Mouse (Mus musculus): ENCODE data around the gene Clcf1.

Clcf1 gene

DNA sequence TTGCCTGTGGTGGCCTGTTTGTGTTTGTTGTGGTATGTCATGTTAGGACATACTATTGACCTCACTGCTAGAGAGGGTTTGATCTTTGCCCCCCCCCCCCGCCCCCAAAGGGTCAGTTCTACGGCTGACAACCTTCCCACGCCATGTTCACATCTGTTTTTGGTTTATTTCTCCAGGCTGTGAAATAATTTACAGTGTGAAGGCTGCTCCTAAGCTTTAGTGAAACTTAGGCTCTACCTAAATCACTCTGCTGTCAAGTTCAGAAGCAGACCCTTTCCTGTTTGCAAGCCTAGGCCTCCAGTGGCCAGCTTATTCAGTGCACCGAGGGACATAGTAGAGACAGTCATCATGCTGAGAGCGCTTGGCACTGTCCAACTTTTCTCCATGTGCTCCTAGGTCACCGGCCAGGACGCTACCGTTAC is 26.2 kb downstream of the Clcf1 start:
- CTCF ChIA-PET = no interaction called here

DNA sequence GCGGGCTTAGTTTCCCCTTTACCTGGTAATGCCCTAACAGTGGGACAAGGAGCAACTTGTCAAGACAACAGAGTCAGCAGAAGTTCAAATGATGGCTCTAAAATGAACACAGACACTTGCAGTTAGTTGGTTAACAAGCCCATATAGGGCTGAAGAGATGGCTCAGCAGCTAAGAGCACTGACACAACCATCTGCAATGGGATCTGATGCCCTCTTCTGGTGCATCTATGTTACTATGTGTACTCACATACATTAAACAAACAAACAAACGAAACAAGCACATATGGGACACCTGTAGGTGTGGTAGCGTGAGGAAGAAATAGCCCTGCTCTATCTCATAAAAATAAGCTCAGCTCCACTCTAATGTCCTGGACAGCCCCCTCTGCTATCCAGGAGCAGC is 28.4 kb downstream of the Clcf1 start:
- CTCF ChIA-PET = interaction anchor here (0.6 to 0.9 kb wide), 2 partner anchors 11 to 31 kb away, joined by 3 to 5 read pairs; partner anchors contain the start of gene Pold4

DNA sequence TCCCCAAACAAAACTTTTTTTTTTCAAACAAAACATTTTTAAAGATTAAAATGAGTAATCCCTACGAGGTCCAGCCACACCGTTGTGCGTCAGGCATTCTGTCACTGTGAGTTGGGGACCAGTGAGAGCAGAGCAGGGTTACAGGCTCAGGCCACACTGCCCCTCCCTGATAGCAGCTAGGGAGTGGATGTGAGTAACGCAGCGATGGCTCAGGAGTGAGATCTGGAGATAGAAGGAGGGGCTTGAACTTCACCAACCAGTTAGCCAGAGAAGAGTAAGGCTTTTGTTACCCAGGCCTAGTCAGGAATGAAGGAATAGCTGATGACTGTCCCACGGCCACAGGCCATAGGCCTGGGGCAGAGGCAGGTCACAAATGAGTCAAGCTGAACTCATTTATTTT is 30.7 kb downstream of the Clcf1 start:
- CTCF ChIA-PET = no interaction called here

DNA sequence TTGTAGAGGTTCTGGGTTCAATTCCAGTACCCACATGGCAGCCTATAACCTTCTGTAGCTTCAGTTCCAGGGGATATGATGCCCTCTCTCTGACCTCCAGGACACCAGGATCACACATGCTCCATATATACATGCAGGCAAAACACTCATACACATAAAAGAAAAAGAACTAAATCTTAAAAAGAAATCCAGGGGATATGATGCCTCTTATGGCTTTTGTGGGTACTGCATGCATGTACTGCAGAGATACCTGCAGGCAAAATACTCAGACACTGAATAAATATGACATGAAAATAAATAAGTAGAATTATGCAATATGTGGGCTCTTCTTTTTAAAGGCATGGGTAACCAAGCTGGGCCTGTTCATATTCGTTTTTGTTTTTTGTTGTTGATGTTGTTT is 33.0 kb downstream of the Clcf1 start:
- CTCF ChIA-PET = interaction anchor here (0.7 kb wide), 1 partner anchor 200 kb away, joined by 3 read pairs; no protein-coding TSS in a partner anchor

DNA sequence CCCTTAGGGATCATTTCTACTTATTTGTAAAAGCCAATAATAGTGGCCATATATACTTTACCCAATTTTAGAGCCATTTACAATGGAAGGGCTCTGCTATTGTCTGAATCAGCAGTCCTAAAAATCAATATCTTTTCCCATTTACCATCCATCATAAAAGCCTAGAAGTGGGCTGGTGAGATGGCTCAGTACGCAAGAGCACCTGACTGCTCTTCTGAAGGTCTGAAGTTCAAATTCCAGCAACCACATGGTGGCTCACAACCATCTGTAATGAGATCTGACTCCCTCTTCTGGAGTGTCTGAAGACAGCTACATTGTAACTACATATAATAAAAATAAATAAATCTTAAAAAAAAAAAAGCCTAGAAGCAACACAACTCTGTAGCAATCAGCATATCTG is 34.6 kb downstream of the Clcf1 start:
- CTCF ChIA-PET = interaction anchor here (0.8 to 1.1 kb wide), 2 partner anchors 31 to 136 kb away, joined by 3 read pairs; no protein-coding TSS in a partner anchor

DNA sequence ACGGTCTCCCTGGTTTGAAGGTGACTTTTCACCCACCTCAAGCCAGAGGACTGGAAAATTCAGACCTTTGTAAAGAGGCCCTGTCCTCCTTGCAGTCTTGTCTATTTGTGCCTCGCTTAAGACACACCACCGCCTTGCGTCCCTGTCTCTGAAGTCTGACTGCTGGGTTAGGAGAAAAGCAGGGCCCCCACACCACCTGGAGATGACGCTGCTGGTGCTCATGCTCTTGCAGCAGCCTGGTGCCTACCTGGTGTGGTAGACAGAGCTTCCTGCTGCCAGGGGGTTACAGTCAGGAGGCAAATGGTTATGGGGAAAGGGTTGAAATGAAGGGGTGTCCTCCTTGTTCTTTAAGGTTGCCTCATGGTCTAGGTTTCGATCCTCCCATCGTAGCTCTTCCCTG is 40.2 kb downstream of the Clcf1 start:
- CTCF ChIA-PET = interaction anchor here (0.5 kb wide), 1 partner anchor 50 kb away, joined by 3 read pairs; no protein-coding TSS in a partner anchor

DNA sequence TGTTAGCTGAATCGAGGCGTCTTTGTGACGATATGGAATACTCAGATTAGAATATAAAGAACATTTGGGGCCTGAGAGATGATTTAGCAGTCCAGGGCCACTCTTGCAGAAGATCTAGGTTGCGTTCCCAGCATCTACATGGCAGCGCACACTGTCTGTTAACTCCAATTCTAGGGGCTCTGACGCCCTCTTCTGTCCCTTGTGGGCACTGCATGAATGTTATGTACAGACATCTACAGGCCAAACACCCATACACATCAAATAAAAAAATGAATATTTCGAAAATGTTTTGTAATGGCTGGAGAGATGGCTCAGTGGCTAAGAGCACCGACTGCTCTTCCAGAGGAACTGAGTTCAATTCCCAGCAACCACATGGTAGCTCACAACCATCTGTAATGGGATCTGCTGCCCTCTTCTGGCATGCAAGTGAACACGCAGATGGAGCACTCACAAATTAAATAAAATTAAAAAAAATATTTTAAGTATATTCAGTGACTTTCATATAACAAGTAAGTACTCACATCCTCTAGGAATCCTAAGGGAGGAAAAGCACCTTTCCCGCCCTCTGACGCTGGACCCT is 41.6 kb downstream of the Clcf1 start:
- CTCF ChIA-PET = interaction anchor here (0.6 to 0.7 kb wide), 2 partner anchors 286 to 365 kb away, joined by 3 read pairs; no protein-coding TSS in a partner anchor

DNA sequence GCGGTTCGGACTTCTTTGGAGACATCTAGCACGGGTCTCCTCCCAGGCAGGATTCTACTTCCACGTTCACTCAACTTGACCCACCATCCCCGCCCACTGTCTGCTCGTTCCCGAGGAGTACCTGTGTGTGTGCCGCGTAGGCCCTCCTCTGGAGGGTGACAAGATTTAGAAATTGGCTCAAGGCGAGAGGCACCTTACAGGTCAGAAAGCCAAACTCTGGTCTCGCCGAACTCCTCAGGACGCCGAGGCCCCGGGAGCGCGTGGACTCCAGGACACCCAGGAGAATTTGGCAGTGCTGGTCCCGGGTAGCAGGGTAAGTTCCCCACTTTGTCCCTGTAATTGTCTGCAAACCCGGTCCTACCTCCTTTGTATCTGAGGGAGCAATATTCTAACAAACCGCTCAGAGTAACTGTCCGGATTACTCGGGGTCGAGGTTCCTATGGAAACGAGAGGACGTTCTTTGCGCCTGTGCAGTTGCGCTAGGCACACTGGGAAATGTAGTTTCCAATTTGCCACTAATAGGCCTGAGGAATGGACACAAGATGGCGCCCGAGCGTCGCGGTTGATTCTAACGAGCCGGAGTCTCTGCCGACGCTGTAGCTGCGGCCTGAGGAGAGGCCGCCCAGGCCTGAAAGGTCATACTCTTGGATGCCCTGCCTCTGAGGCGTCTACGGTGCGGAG is 43.3 kb downstream of the Clcf1 start:
- CTCF ChIA-PET = no interaction called here

DNA sequence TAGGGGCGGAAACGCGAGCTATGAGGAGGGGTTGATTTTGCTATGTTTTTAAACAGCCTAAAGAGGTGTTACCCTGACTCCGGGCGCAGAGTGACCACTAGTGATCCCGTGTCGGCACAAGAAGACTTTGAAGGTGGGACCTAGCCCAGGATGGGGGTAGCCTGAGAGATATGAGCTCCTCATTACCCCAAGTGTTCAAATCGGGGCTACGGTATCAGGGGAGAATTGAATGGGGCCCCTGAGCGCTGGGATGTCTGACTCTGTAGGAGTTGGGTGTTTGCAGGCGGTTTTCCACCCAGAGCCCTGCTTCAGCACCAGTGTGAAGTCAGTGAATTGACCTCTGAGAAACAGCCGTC is 43.8 kb downstream of the Clcf1 start:
- CTCF ChIA-PET = interaction anchor here (0.9 kb wide), 1 partner anchor 28 kb away, joined by 3 read pairs; no protein-coding TSS in a partner anchor

DNA sequence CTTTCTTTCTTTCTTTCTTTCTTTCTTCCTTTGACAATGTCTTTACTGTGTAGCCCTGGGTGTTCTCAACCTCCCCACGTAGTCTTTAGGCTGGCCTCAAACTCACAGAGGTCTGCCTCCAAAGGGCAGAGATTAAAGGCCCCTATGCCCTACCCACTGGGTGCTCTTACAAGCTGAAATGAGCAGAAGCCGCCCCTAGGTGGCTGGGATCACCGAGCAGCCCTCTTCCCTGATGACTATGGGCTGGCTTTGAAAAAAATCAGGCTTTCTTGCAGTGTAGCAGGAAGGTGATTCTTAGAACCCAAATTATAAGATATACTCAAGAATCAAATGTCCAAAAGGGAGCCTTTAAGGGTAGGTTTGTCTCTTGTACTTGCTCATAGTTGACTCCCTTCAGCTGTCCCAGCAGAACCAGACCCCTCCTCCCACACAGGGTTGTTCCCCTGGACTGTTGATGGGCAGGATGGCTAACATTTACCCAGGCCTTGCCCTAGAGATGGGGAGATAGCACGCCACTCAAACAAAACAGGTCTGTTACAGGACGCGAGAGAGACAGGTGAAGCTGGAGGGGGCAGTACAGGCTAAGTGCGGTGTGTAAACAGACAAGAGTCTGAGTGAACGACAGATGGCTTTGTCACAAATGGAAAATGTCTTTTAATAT is 47.1 kb downstream of the Clcf1 start:
- CTCF ChIA-PET = interaction anchor here (0.5 kb wide), 1 partner anchor 177 kb away, joined by 5 read pairs; no protein-coding TSS in a partner anchor

DNA sequence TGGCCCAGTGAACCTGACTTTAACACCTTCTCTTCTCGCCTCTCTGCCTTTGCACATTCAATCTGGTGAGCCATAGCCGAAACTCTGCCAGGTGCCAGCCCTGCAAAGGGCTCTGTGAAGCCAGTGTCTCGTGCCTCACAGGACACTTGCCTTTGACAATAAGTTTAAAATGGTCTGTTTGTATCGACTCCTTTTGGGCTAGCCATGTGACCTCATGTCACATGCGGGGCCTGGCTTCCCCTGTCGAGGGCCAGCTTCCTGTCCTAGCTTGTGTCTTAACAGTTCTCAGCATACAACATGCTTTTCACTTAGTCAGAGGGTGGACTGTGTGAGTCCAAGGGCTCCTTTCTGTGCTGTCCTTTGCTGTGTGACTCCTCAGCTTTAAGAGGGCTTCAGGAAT is 48.7 kb downstream of the Clcf1 start:
- CTCF ChIA-PET = no interaction called here

DNA sequence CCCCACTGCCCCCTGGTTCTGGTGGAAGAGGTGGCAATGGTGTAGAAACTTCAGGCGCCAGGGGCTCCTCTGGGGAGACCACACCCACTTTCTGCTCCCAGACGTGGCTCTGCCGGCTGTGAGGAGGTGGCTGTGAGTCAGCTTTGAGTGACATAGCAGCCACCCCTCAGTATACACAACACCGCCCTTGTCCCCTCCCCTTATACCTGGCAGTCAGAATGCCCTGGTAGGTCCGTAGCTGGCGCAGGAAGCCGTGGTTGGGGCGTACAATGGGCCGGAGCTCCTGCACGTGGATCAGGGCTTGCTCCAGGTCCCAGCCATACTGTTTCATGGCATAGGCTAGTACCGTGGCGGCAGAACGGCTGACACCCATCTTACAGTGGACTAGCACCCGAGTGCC is 49.7 kb downstream of the Clcf1 start:
- CTCF ChIA-PET = no interaction called here

DNA sequence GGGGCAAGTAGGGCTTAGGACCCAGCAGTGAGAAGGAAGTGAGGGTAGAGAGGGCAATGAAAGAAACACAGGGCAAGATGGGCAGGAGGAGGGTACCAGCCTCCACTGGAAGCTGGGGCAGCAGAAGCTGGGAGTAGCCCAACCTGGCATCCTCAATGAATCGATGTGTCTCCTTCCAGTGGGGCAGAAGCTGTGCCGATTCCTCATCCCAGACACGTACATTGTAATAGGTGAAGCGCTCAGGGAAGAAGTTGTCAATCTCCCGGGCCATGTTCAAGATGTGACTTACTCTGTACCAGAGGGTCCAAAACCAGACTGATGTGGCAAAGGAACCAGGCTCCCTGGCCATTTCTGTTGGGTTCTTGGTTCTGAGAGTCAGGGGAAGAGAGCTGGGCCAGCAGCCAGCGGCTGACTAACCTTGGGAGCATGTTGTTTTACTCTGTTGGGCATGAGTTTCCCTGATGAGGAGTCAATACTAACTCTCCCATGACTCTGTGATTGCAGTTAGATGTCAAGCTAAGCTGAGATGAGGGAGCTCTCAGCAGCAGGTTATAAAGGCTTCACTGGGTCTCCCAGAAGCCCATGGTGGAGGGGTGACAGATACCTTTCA is 50.2 kb downstream of the Clcf1 start:
- CTCF ChIA-PET = interaction anchor here (0.5 kb wide), 1 partner anchor 65 kb away, joined by 4 read pairs; no protein-coding TSS in a partner anchor

DNA sequence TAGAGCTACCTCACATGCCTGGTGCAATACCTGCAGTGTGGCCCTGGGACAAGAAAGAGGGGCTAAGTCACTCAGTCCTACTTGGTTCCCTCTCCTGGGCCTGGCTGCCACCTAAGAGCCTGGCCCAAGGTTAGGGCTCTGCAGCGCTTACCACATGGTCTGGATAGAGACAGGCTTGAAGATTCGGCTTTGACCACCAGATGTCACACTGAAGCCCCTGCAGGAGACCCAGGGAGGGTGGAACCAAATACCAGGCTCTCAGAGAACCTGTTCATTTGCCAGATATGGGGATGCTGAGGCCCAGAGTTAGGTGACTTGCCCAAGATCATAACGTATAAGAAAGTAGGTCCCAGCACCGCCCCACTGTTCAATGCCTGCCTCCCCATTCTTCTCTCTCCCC is 51.9 kb downstream of the Clcf1 start:
- CTCF ChIA-PET = no interaction called here

DNA sequence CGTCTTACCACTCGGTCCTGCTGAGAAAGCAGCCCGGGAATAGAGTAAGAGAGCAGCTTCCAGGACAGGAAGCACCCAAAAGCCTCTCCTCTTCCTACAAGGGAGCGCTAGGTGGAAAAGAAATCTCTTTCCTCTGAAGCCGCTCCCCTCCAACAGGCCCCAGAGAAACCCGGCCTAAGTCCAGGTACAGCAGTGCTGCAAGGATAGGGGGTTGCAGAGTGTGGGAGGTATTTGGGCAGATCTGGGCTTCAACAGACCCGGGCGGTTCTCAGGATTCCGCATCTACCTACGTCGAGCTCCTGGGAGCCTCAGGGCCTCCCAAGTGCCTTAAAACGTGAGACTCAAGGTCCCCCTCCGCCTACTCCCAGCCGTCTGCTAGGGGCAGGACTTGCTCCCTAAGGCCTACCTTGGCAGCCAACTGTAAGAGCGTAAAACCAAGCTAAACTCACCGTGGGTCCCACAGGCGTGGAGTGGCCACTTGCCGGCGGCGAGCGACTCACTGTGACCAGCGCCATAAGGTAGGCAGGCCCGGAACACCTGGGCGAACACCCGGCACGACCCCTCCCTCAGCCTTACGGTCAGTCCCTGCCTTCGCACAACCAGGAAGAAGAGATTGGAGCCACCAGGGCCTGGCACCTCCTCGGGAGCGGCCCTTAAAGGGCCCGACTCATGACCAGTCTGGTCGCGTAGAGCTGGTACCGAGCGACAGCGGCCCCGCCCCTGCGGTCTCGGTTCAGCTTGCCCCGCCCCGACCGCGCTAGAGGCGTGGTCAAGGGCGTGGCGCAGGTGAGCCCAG is 54.7 kb downstream of the Clcf1 start, which contains the start of gene Ssh3:
Gene Ssh3, minus strand, starts transcription at position 615 of the 796 bp plus-strand sequence.
- CTCF ChIA-PET = interaction anchor here (0.7 to 1.4 kb wide), 3 partner anchors 13 to 41 kb away, joined by 3 to 4 read pairs (median 3); partner anchors contain the start of gene Ankrd13d

DNA sequence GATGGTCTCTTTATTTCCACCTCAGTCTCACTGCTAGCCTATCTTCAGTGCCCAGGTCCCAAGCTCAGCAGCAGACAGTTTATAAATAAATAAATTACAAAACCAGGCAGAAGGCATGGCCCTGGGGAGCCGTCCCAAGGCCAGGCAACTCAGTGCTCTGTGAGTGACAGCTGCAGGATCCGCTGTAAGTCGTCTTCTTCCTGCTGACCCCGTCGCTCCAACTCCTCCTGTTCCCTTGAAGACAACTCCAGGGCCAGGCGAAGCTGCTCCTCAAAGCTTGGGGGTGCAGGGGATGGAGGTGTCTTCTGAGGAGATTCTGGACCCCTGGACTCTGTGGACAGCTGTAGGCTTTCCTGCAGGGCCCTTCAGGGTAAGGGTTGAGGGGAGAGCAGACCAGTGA is 56.1 kb downstream of the Clcf1 start:
- CTCF ChIA-PET = no interaction called here

DNA sequence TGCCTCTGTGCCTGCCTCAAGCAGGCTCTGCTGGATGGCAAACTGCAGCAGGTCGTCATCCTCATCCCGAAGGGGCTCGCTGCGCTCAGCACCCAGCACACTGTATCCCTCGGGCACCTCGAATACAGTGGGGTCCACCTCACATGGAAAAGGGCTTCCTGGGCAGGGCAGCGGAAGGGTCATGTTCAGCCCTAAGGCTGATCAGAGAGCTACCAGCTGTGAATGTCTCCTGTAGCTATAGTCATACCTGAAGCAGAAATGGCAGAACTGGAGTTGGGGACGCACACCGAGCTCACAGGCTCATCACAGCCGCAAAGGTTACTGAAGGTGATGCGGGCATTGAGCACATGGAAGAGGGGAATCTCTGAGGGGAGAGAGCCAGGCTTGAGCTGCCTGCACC is 56.9 kb downstream of the Clcf1 start:
- CTCF ChIA-PET = no interaction called here
